Mouse (Mus musculus) myocyte (in vitro differentiated cells): Measurements from ENCODE around the gene Fam129a.

Experiments used
- CEBPB ChIP-seq: IDR thresholded peaks from 2 replicates; pipeline ENCODE4 v1.6.1; 2011; ENCODE audit warnings: mild to moderate bottlenecking, moderate library complexity; ENCODE audit not compliant: poor library complexity, insufficient read depth, severe bottlenecking
- E2F4 ChIP-seq: IDR thresholded peaks from one replicate; pipeline ENCODE4 v1.6.1; 2011; ENCODE audit warnings: mild to moderate bottlenecking, control low read depth, moderate library complexity; ENCODE audit not compliant: insufficient read depth
- POLR2A ChIP-seq: IDR thresholded peaks from one replicate; pipeline ENCODE4 v1.6.1; 2011; ENCODE audit warnings: low read depth, mild to moderate bottlenecking, control low read depth, moderate library complexity; ENCODE audit not compliant: insufficient read length
- POLR2AphosphoS2 ChIP-seq: IDR thresholded peaks from one replicate; pipeline ENCODE4 v1.6.1; 2011; ENCODE audit warnings: low read depth, control low read depth; ENCODE audit not compliant: insufficient read length
- TCF12 ChIP-seq: IDR thresholded peaks from one replicate; pipeline ENCODE4 v1.6.1; 2011; ENCODE audit warnings: mild to moderate bottlenecking, control low read depth; ENCODE audit not compliant: poor library complexity, insufficient read depth, severe bottlenecking
- TCF3 ChIP-seq: IDR thresholded peaks from one replicate; pipeline ENCODE4 v1.6.1; 2011; ENCODE audit warnings: low read depth, control low read depth; ENCODE audit not compliant: insufficient read length
- USF1 ChIP-seq: IDR thresholded peaks from one replicate; pipeline ENCODE4 v1.6.1; 2011; ENCODE audit warnings: low read depth, mild to moderate bottlenecking, control low read depth, moderate library complexity

- no peak for TF ChIP-seq POLR2A
- TF ChIP-seq TCF3: no peak
- TF ChIP-seq USF1: no peak
- TF ChIP-seq CEBPB: peak; percentile 79
- TF ChIP-seq E2F4: no peak
- TF ChIP-seq TCF12: no peak
- no peak for TF ChIP-seq POLR2AphosphoS2
These were observed 183.1 kb downstream of the Fam129a start for GRCm38 (mm10) chr1:151754028-151754489.
